Mouse (Mus musculus): Measurements from ENCODE around the gene Slc7a11. TPM values are rescaled to one million over a fixed set of nuclear protein-coding genes. Genes with fewer than 3 reads are reported as not detected.

Gene Slc7a11
- polyA plus RNA-seq, 1 experiment from 2014 or later, result 0.19 TPM

DNA sequence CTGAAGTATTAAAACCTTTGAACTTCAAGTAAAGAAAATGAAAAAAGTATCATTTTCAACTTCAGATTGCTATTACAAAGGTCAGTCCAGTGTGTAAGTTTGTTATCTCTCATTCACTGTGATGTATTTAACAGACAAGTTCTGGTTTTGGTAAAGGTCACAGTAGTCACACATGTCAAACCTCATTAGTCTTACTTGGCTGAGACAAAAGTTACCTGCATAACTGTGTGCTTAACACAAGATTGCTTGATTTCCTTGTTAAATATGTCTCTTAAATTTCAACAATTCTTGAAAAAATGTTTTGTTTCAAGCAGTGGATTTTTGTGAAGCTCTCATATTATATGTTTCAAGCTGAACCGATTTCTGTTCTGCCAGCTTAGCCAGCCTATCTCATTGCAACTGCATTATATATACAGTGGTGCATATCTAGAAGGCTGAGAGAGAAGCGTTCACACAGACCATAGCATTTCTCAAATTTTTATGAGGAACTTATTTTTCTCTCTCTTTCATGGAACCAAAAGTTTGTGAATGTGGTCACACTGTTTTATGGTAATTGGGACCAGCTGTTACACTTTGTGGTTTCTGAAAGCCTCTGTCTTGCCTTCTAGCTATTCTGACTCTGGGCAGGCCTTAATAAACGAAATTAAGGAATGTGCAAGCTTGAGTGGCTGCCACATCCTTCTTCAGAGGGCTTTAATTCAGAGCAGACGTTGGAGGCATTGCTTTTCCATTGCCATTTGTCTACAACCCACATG lies 514.7 kb downstream of the Slc7a11 start:
- ATAC-seq, result no peak

DNA sequence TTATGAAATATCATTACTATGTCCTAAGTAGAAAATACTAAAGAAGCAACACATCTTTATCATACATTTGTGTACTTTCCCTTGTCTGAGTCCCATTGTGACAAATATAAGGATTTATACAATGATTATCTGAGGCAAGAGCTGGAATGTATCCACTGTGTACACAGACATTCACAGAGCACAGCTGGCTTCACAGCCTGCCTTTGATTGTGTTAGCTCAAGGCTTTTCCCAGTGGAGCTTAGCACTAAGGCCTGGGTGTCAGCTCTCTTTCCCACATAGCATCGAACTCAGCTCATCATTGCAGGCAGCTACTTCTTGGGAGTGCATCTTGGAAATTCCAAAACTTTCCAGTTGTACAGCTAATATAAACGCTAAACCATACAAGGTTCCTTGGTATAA lies 529.5 kb downstream of the Slc7a11 start:
- Histone ChIP-seq H3K27ac (no peak overlapping the region), H3K9me3 (replicated peaks) (no peaks in the 10 kb centered on the region), H3K4me3 (no peak overlapping the region), H3K36me3 (no peaks in the 10 kb centered on the region), H3K27me3 (replicated peaks) (no peaks in the 10 kb centered on the region), H3K4me2 (no peak overlapping the region), H3K4me1 (no peaks in the 10 kb centered on the region), H3K9ac (no peak overlapping the region)
- WGBS (ENCODE audit: insufficient replicate concordance), result 48% methylated on average over 2 of the region's 2 CpGs
- no peak for ATAC-seq

More for the DNA sequence above, 514.7 kb downstream of the Slc7a11 start:
- H3K9me3 ChIP-seq (replicated peaks), result no peaks in the 10 kb centered on the region
- no peaks in the 10 kb centered on the region for H3K27me3 ChIP-seq (replicated peaks)
- 49% methylated on average over 4 of the region's 4 CpGs for WGBS (ENCODE audit: insufficient replicate concordance)
- no peak overlapping the region for H3K27ac ChIP-seq
- no peaks in the 10 kb centered on the region for H3K4me1 ChIP-seq
- H3K4me3 ChIP-seq, result no peak overlapping the region
- H3K36me3 ChIP-seq, result no peaks in the 10 kb centered on the region
- H3K4me2 ChIP-seq, result no peak overlapping the region
- H3K9ac ChIP-seq, result no peak overlapping the region

DNA sequence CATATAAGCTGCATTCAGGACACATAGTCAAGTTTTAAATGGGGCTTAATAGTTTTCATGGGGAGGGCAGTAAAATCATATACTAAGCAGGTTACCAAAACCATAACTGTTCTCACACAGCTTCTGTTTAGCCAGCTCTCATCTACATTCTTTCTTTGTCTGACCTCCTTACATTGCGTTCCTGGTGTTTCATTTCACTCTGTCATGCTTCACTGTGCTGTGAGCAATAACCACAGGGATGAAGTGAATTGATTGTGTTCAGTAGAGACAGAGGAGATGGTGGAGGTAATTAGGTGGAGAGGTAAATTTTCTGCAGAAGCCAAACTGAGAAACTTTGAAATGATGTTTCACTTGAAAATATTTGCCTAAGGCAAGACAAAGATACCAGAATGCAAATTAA lies 532.5 kb downstream of the Slc7a11 start:
- no peak for ATAC-seq
- WGBS (ENCODE audit: insufficient replicate concordance), result 57% methylated on average over 1 of the region's 1 CpGs
- no peaks in the 10 kb centered on the region for H3K4me1 ChIP-seq

DNA sequence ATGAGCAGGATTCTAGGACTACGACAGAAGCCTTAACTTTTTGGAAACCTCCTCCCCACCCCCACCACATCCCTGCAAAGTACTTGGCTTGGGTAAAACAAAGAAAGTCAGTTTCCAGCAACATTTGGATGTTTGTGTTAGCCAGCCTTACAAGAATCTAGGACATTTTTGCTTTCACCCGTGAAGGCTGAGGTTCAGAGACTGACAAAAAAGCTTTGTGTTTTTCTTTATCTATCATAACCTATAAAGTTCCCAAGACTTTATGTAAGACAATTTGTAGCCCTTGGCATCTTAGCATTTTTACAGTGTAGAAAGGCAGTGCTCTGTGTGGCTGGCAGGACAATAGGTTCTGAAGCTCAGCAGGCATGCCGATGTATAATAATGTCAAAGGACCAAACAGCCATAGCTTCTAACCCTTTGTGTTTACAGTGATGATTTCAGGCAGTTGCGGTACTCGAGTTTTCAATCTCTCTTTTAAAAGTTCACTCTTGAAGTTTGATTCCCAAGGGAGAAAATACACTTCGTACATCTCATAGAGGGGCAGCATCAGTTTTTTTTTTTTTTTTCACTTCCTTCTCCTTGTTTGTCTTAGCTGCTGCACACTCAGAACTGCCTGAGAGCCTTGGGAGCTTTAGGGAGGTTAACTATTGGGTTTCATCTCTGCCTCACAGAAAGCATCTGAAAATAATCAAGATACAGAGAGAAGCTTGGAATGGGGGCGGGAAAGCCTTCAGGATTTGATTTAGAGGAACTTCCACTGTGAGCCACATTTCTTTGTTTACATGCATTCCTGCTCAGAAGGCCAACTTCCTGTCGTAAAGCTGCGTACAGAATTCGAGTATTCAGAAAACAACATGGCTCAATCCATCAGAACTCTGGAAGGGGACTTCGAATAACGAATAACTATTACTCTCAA lies 534.7 kb downstream of the Slc7a11 start:
- WGBS (ENCODE audit: insufficient replicate concordance), result 41% methylated on average over 12 of the region's 12 CpGs
- no peak overlapping the region for H3K9ac ChIP-seq
- no peaks in the 10 kb centered on the region for H3K36me3 ChIP-seq
- ATAC-seq, result no peak
- no peak overlapping the region for H3K4me3 ChIP-seq
- H3K27me3 ChIP-seq (replicated peaks), result no peaks in the 10 kb centered on the region
- H3K4me2 ChIP-seq, result no peak overlapping the region
- no peaks in the 10 kb centered on the region for H3K4me1 ChIP-seq
- H3K27ac ChIP-seq, result no peak overlapping the region
- no peaks in the 10 kb centered on the region for H3K9me3 ChIP-seq (replicated peaks)

More for the DNA sequence above, 532.5 kb downstream of the Slc7a11 start:
- H3K36me3 ChIP-seq, result no peaks in the 10 kb centered on the region
- no peak overlapping the region for H3K4me3 ChIP-seq
- H3K27ac ChIP-seq, result no peak overlapping the region
- H3K9ac ChIP-seq, result no peak overlapping the region
- no peaks in the 10 kb centered on the region for H3K27me3 ChIP-seq (replicated peaks)
- H3K9me3 ChIP-seq (replicated peaks), result no peaks in the 10 kb centered on the region
- no peak overlapping the region for H3K4me2 ChIP-seq

DNA sequence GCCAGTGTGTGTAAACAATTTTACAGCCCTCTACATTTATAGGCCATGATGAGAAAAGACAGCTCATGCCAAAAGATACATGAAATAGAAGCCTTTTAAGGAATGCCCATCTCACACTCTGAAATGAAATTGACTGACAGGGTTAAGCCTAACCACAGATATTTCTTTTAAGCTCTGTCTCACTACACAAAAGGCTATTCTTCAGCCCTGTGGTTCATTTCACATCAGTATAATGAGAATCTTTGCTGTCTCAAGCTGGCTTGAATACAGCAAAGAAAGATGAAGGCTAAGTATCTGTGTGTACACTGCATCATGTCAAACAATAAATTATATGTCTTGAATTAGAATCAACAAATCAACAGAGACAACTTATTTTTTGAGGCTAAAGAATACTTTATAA lies 549.5 kb downstream of the Slc7a11 start:
- Histone ChIP-seq H3K27ac (no peak overlapping the region), H3K36me3 (no peaks in the 10 kb centered on the region), H3K4me1 (no peaks in the 10 kb centered on the region), H3K4me2 (no peak overlapping the region), H3K4me3 (no peak overlapping the region), H3K9me3 (replicated peaks) (no peaks in the 10 kb centered on the region), H3K27me3 (replicated peaks) (no peaks in the 10 kb centered on the region), H3K9ac (no peak overlapping the region)
- no peak for ATAC-seq

DNA sequence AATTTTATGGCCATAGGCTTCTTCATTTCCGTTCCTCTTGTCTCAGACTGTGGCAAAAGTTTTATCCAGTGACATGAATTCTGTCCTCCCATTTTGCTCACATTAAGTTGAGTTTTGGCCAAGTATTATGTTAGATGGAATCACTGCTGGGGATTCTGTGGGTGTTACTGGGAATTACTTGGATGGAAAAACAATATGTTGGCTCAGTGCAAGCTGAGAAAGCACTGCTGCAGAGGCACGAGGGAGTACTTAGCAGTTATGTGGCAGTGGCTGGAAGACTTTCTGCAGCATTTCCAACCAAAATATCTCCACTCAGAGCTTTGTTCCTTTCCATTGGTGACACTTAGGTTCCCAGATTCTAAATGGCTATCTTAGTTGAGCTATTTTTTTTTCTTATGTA lies 556.1 kb downstream of the Slc7a11 start:
- 57% methylated on average over 2 of the region's 2 CpGs for WGBS (ENCODE audit: insufficient replicate concordance)
- ATAC-seq, result no peak

DNA sequence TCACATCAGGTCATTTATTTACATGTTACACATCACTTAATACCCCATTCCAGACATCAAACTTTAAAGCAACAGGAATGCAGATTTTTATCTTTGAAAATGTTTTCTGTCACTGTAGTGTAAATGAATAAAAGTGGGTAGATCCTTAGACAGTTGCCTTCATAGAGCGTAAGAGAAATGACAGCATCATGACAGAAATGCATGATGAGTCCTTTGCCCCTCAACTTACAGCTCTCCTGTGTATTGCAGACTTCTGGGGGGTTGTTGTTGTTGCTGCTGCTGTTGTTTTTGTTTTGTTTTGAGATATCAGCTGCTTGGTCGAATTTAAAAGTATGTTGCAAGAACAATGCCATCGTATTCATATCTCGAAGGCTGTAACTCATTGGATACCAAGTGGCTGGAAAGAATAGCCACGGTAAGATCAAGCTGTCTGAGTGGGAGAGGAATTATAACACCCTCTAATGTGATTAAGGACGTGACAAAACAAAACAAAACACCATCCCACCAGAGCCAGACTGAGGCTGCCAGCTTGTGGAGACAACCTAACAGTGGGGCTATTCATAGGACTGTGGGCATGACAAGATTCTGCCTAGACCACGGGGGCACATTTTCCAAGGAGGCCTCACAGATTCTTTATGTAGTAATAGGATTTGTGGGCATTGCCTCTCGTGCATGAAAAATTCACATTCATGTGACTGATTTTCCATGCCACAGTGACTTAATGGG lies 557.0 kb downstream of the Slc7a11 start:
- Histone ChIP-seq H3K27ac (no peak overlapping the region), H3K4me1 (no peaks in the 10 kb centered on the region), H3K27me3 (replicated peaks) (no peaks in the 10 kb centered on the region), H3K36me3 (no peaks in the 10 kb centered on the region), H3K9me3 (replicated peaks) (no peaks in the 10 kb centered on the region), H3K4me3 (no peak overlapping the region), H3K9ac (no peak overlapping the region), H3K4me2 (no peak overlapping the region)
- WGBS (ENCODE audit: insufficient replicate concordance), result 52% methylated on average over 8 of the region's 8 CpGs
- no peak for ATAC-seq

More for the DNA sequence above, 556.1 kb downstream of the Slc7a11 start:
- no peaks in the 10 kb centered on the region for H3K9me3 ChIP-seq (replicated peaks)
- H3K4me3 ChIP-seq, result no peak overlapping the region
- H3K4me1 ChIP-seq, result no peaks in the 10 kb centered on the region
- H3K4me2 ChIP-seq, result no peak overlapping the region
- H3K27me3 ChIP-seq (replicated peaks), result no peaks in the 10 kb centered on the region
- no peak overlapping the region for H3K27ac ChIP-seq
- no peak overlapping the region for H3K9ac ChIP-seq
- no peaks in the 10 kb centered on the region for H3K36me3 ChIP-seq

DNA sequence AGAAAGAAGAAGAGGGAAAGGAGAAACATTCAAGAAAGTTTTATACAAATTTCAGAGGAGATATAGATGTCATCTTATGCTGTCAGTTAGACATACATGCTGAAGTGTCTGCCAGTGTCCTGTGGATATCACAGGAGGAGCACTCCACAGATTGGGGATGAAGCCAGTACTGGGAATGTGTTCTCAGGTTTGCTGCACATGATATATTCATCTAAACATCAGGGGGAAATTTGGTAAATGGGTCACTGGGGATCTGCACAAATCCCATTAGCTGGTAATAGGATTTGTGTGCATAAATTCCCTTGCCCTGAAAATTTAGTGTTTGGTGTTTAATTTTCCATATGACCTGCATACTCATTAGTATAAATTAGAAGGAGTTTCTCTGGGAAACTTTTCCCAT lies 562.9 kb downstream of the Slc7a11 start:
- no peaks in the 10 kb centered on the region for H3K36me3 ChIP-seq
- no peaks in the 10 kb centered on the region for H3K4me1 ChIP-seq
- no peak overlapping the region for H3K4me3 ChIP-seq
- no peak overlapping the region for H3K9ac ChIP-seq
- no peaks in the 10 kb centered on the region for H3K27me3 ChIP-seq (replicated peaks)
- H3K27ac ChIP-seq, result no peak overlapping the region
- H3K9me3 ChIP-seq (replicated peaks), result no peaks in the 10 kb centered on the region
- no peak for ATAC-seq
- H3K4me2 ChIP-seq, result no peak overlapping the region

DNA sequence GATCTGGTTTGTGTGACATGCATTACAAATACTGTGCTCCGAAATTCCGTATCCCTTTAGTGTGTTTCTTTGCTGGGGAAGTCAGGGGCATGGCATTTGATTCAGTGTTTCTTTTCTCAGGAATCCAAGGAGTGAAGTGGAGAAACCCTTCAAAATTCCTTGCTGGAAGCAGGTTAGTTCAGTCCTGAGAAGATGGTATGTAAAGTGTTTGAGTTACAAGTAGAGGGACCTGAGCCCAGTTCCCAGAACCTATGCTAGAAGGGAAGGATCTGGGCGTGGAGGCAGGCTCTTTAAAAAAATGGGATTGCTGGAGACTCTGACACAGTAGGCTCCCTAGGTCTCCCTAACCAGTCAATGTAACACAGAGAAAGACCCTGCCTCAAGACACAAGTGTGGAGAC lies 572.6 kb downstream of the Slc7a11 start:
- H3K9ac ChIP-seq, result no peak overlapping the region
- no peak overlapping the region for H3K4me2 ChIP-seq
- H3K9me3 ChIP-seq (replicated peaks), result no peaks in the 10 kb centered on the region
- H3K4me1 ChIP-seq, result no peaks in the 10 kb centered on the region
- no peak overlapping the region for H3K27ac ChIP-seq
- H3K4me3 ChIP-seq, result no peak overlapping the region
- ATAC-seq, result no peak
- H3K27me3 ChIP-seq (replicated peaks), result no peaks in the 10 kb centered on the region
- 64% methylated on average over 3 of the region's 3 CpGs for WGBS (ENCODE audit: insufficient replicate concordance)
- H3K36me3 ChIP-seq, result no peaks in the 10 kb centered on the region

DNA sequence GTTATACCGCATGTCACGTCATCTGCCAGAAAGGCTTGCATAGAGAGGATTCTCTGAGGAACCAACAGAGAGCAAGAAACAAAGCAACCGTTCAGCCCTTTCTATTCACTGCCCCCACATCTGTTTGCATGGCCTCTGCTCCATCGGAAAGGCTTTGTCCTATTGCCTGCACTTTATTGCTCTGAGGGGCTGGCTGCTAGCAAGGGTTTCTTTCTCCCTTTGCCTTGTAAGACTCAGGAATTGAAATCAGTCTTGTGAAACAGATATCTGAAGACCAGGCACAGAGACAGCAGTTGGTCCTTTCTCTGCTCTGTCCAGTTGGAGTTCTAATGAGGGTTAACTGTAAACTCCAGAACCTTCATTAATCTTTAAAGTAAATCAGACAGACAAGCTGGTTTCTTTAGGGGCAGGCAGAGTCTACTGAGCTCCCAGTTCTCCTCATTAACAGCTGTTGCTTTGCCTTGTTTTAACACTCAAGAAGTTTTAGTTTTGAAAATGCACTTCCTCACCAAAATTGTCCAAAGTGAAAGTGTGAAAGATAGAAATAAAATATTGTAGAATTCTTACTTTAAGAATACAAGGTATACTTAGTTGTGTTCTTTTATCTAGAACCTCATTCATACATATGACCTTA lies 575.3 kb downstream of the Slc7a11 start:
- Histone ChIP-seq H3K4me1 (no peaks in the 10 kb centered on the region), H3K27ac (no peak overlapping the region), H3K9me3 (replicated peaks) (no peaks in the 10 kb centered on the region), H3K27me3 (replicated peaks) (no peaks in the 10 kb centered on the region), H3K4me3 (no peak overlapping the region), H3K4me2 (no peak overlapping the region), H3K36me3 (no peaks in the 10 kb centered on the region), H3K9ac (no peak overlapping the region)
- no peak for ATAC-seq
- 58% methylated on average over 4 of the region's 4 CpGs for WGBS (ENCODE audit: insufficient replicate concordance)

DNA sequence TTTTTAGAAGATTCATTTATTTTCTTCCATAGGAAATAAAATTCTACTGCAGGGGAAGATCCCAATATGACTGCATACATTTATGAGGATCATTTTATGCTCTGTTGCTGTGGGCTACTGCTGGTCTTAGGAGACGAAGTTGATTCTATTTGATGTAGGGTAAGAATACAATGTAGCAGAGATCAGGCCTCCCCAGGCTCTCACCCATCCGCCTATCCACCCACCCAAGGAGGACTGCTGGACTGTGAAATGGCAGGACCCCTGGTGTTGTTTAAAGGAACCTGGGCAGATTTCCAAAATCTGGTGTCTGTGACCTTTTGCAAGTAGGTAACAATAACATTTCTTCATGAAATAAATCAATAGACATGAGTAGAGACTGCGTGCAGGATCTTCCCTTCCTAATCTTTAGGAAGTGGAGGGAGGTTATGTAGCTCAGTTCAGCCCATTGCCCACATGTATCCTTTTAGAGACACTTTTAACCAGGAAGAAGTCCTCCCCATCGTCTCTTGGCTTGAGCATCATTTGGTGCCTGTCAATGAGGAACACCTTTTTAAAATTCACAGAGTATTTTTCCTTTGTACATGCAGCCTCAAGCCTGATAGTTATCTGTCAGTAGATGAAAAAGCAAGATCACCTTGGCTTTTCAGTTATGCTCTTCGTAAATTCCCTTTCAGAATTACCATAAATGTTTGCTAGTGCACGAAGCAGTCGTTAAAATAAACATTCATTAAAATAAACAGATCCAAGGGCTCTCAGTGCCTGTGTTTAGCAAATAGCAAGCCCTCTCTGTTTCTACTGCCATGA lies 576.1 kb downstream of the Slc7a11 start:
- ATAC-seq, result no peak
- WGBS (ENCODE audit: insufficient replicate concordance), result 61% methylated on average over 7 of the region's 7 CpGs

More for the DNA sequence above, 576.1 kb downstream of the Slc7a11 start:
- Histone ChIP-seq H3K4me2 (no peak overlapping the region), H3K36me3 (no peaks in the 10 kb centered on the region), H3K9ac (no peak overlapping the region), H3K27me3 (replicated peaks) (no peaks in the 10 kb centered on the region), H3K4me1 (no peaks in the 10 kb centered on the region), H3K9me3 (replicated peaks) (no peaks in the 10 kb centered on the region), H3K4me3 (no peak overlapping the region), H3K27ac (no peak overlapping the region)

Data from liver, embryonic 12.5 days (tissue).